Mouse (Mus musculus): Measurements from ENCODE around the gene Morn3.

- no peak for TF ChIP-seq CHD2 (IDR thresholded peaks at IDR 0.05; ENCODE audit: low read depth, low read length)
- TF ChIP-seq MAFK (IDR thresholded peaks at IDR 0.05; ENCODE audit: insufficient read depth, low read depth, low read length), result no peak
- no peak for TF ChIP-seq HCFC1 (IDR thresholded peaks at IDR 0.05; ENCODE audit: borderline replicate concordance, insufficient read depth, low read length)
- TF ChIP-seq ZNF384 (IDR thresholded peaks at IDR 0.05; ENCODE audit: low read depth, low read length), result no peak
Observed at GRCm38 (mm10) chr5:123040796-123041195, 6.0 kb downstream of the Morn3 start.

Measured in ES-E14 (cell line).